1 mouse cellular context compared by ENCODE assay signal in the genomic region with DNA sequence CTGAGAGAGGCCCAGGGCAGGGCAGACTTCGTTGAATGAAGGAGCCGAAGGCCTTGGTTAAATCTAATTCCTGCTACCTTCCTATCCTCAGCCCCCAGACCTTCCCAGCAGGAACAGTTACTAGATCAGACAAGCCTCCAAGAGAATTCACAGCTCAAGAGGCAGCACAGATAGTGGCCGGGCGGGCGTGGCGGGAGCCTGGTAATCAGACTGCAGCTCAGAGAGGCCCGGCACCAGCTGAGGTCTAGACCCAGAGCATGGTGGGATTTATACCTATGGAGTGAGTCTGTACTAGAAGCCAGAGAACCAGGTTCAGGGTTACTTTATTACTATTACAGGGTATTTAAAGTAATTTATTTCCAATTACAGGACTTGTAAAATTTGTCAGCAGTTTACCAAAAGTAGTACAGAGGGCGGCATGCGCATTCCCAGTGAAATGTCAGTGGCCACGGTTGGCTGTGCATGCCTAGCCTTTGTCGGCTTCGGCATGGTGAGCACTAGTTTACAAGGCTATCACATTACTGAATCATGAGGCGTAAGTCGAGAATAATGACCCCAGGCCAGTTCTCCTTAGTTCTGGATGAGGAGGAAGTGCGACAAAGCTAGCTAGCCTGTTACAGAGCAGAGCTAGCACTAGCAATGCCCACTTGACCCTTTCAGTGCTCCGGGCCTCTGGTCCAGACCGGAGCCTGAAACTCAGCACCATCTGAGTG.
TF ChIP-seq lines count a peak whose summit lies in the region.

No protein-coding gene starts in this region.

TF ChIP-seq in MEL, 35 proteins besides CTCF, POLR2A, EP300 and RAD21 (continued from another document):
- TF ChIP-seq CHD2 (IDR thresholded peaks at IDR 0.05; ENCODE audit: low read length) (no peak), MAZ (IDR thresholded peaks at IDR 0.05; ENCODE audit: low read depth, low read length) (no peak), TAL1 (IDR thresholded peaks at IDR 0.05; ENCODE audit: low read length) (no peak), MEF2A (IDR thresholded peaks at IDR 0.05; ENCODE audit: extremely low read depth, insufficient replicate concordance, low read depth, low read length, poor library complexity, severe bottlenecking) (no peak)
TF ChIP-seq in MEL: peak in this region for 0.
